Mouse (Mus musculus) testis, adult 2 months (tissue): Measurements from ENCODE around the gene Tpd52l1.

Experiments
- CTCF ChIP-seq: fragments of 200-500 bp; IDR thresholded peaks from 2 replicates; pipeline ENCODE4 v1.5.1; 2012; ENCODE audit warnings: low read depth, mild to moderate bottlenecking, inconsistent platforms, low read length, moderate library complexity; ENCODE audit not compliant: control insufficient read depth, insufficient read depth, insufficient replicate concordance
- POLR2A ChIP-seq: fragments of 200-500 bp; IDR thresholded peaks from 2 replicates; pipeline ENCODE4 v1.6.1; 2012; ENCODE audit warnings: low read depth, mild to moderate bottlenecking, inconsistent platforms, low read length, moderate library complexity; ENCODE audit not compliant: control insufficient read depth

- TF ChIP-seq POLR2A (peak; percentile 80), CTCF (no peak)
These were observed 132.6 kb downstream of the Tpd52l1 start, which contains the start of gene Hddc2 for GRCm38 (mm10) chr10:31312865-31313848.
